Mouse (Mus musculus) embryonic facial prominence, embryonic 10.5 days (tissue): ENCODE data around the gene Pdk4. TPM values are rescaled to one million over a fixed set of nuclear protein-coding genes. Genes with fewer than 3 reads are reported as not detected.

Experiments
- DNase-seq: peaks from one replicate; pipeline ENCODE4 v3.0.0-alpha.2; 2017; ENCODE audit warnings: low spot score
- H3K27ac ChIP-seq: fragments of 300-500 bp; sonication (generic); replicated peaks from 2 replicates; pipeline ENCODE4 v1.5.1; 2016; ENCODE audit warnings: mild to moderate bottlenecking
- H3K27me3 ChIP-seq: fragments of 300-500 bp; sonication (generic); replicated peaks from 2 replicates; pipeline ENCODE4 v1.6.1; 2016; ENCODE audit warnings: low read depth, mild to moderate bottlenecking; ENCODE audit not compliant: poor library complexity, severe bottlenecking
- H3K36me3 ChIP-seq: fragments of 300-500 bp; sonication (generic); replicated peaks from 2 replicates; pipeline ENCODE4 v1.6.1; 2016; ENCODE audit warnings: mild to moderate bottlenecking, moderate library complexity
- H3K4me1 ChIP-seq: fragments of 300-500 bp; sonication (generic); 2 replicates; pipeline ENCODE4 v1.6.1; 2016
- H3K4me3 ChIP-seq: fragments of 300-500 bp; sonication (generic); 2 replicates; pipeline ENCODE4 v1.5.1; 2016; ENCODE audit warnings: mild to moderate bottlenecking, moderate library complexity
- H3K9me3 ChIP-seq: fragments of 300-500 bp; sonication (generic); 2 replicates; pipeline ENCODE4 v1.6.1; 2016; ENCODE audit warnings: mild to moderate bottlenecking
- WGBS: fragments of 180-500 bp; shearing (Covaris S2); methylation state at CpG from one replicate; pipeline ENCODE4 v1.1.7; 2016; 5-methylcytosine and 5-hydroxymethylcytosine counted together
- polyA plus RNA-seq: library from polyadenylated mRNA; unstranded; fragments of >200 nt; fragmentation: Nextera tagmentation; extraction: Ambion mirVana; gene quantifications from 2 replicates; pipeline ENCODE4 v1.2.1, GENCODE M21; 2016

The Pdk4 gene
- polyA plus RNA-seq, 1 experiment from 2014 or later = 0.60 TPM

- H3K9me3 ChIP-seq = no peaks in the 10 kb centered on the region
- no peak overlapping the region for H3K27ac ChIP-seq
- WGBS = 55% methylated on average over 3 of the region's 3 CpGs
Measured at GRCm38 (mm10) chr6:5482270-5482783, 13.8 kb downstream of the Pdk4 start.

DNA sequence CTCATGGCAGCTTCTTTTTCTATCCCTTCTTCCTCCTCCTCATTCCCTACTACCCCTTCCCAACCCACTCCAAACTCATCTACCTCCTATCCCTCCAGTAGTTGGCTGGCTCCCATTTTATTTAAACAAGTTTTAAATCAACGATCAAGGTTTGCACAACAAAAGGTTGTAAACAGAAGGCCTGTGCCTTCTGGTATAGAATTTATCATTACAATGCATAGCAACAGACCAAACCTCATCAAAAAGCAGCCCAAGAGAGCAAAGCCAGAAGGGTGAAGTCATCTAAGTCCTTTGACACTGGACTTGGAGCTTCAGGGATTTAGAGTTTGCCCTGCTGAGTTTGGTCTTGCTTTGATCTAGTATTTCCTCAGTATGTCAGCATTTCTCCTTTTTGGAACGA, 15.0 kb downstream of the Pdk4 start:
- H3K27ac ChIP-seq = no peak overlapping the region
- H3K27me3 ChIP-seq = no peaks in the 10 kb centered on the region
- WGBS = 92% methylated on average over 2 of the region's 2 CpGs
- no peaks in the 10 kb centered on the region for H3K36me3 ChIP-seq
- peaks cover 1% of the 10 kb centered on the region for H3K4me1 ChIP-seq
- H3K4me3 ChIP-seq = no peak overlapping the region
- DNase-seq = no peak
- H3K9me3 ChIP-seq = no peaks in the 10 kb centered on the region

More at GRCm38 (mm10) chr6:5482270-5482783, 13.8 kb downstream of the Pdk4 start:
- Histone ChIP-seq H3K36me3 (no peaks in the 10 kb centered on the region), H3K4me3 (no peak overlapping the region), H3K4me1 (peaks cover 5% of the 10 kb centered on the region), H3K27me3 (no peaks in the 10 kb centered on the region)
- DNase-seq = no peak

- Histone ChIP-seq H3K9me3 (no peaks in the 10 kb centered on the region), H3K4me1 (no peaks in the 10 kb centered on the region), H3K27me3 (no peaks in the 10 kb centered on the region), H3K4me3 (no peak overlapping the region), H3K36me3 (no peaks in the 10 kb centered on the region), H3K27ac (no peak overlapping the region)
- WGBS = 75% methylated on average over 1 of the region's 1 CpGs
- DNase-seq = no peak
Measured at GRCm38 (mm10) chr6:5474021-5474420, 22.1 kb downstream of the Pdk4 start.

GRCm38 (mm10) chr6:5472692-5473091, 23.4 kb downstream of the Pdk4 start:
- H3K36me3 ChIP-seq = no peaks in the 10 kb centered on the region
- WGBS = 94% methylated on average over 2 of the region's 2 CpGs

DNA sequence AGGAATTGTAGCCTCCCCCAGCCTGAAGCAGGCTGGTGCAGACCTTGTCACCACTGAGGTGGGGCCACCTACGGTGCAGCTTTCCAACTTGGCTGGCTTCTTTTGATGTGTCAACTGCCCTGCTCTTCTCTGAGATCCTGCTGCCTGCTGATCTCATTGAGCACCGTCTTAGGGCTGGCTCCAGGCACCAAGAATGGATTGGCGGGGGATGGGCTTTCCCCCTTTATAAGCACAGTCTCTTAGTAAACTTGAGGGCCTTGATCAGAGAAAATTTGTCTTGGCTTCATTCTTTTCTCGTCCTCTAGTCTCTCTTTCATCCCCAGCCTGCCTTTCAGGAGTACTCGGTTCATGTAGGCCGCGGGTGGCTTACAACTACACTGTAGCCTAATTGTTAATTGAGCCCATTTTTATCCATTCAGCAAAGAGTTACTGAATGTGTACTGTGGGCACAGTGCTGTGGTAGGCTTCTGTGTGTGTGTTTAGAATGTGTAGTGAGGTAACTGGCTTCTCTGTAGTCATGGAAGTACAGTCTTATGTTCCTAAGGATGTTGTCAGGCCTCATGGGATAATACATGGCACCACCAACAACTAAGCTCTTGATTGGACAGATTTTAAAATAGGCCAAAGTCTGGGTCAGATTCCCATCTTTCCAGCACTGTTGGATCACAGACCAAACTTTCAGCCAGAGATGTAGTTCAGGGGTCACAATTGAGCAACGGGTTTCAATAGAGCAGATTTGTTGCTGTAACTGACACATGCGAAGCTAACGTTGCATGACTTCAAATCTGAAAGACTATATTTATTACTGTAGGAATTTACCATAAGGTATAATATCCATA, 25.4 kb downstream of the Pdk4 start:
- 78% methylated on average over 10 of the region's 10 CpGs for WGBS
- H3K4me3 ChIP-seq = no peak overlapping the region
- H3K27ac ChIP-seq = no peak overlapping the region
- no peak for DNase-seq
- no peaks in the 10 kb centered on the region for H3K4me1 ChIP-seq
- no peaks in the 10 kb centered on the region for H3K9me3 ChIP-seq
- H3K27me3 ChIP-seq = no peaks in the 10 kb centered on the region
- H3K36me3 ChIP-seq = no peaks in the 10 kb centered on the region

More at GRCm38 (mm10) chr6:5472692-5473091, 23.4 kb downstream of the Pdk4 start:
- no peak overlapping the region for H3K4me3 ChIP-seq
- H3K27me3 ChIP-seq = no peaks in the 10 kb centered on the region
- H3K27ac ChIP-seq = no peak overlapping the region
- no peaks in the 10 kb centered on the region for H3K4me1 ChIP-seq
- no peak for DNase-seq
- no peaks in the 10 kb centered on the region for H3K9me3 ChIP-seq

DNA sequence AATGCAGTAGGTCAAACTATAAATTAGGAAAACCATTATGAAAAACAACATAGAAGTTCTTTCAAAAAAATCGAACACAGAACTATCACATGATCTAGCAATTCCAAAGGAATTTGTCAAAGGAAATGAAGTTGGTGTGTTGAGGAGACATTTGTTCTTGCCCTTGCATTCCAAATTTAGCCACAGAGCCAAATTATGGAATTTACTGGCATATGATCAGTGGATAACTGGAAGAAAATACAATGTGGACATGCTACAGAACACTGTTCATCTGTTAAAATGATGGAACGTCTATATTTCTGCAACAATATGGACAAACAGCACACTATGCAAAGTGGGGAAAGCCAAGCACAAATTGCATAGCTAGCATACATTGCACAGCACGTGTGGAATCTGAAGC, 40.3 kb downstream of the Pdk4 start:
- Histone ChIP-seq H3K27me3 (no peaks in the 10 kb centered on the region), H3K9me3 (no peaks in the 10 kb centered on the region), H3K36me3 (no peaks in the 10 kb centered on the region), H3K4me3 (no peak overlapping the region), H3K4me1 (no peaks in the 10 kb centered on the region), H3K27ac (no peak overlapping the region)
- WGBS = 89% methylated on average over 3 of the region's 3 CpGs
- no peak for DNase-seq

DNA sequence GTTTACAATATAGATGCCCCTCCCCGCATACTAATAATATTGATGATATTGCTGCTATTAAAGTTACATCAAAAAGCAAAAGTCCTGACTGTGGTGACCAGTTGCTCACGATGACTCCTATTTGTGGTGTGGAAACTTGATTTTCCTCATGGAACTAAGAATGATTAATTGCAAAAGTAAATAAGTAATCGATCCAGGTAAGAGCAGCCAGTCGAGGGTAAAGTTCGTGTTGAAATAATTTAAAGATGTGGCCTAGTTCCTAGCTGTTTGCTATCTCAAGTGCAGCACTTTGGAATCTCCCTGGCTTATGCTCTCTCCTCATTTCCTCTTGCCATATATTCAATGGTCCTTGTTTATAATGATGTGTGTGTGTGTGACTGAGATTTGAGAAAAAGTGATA, 46.2 kb downstream of the Pdk4 start:
- Histone ChIP-seq H3K27ac (no peak overlapping the region), H3K9me3 (no peaks in the 10 kb centered on the region), H3K27me3 (no peaks in the 10 kb centered on the region), H3K4me1 (peaks cover 16% of the 10 kb centered on the region), H3K4me3 (no peak overlapping the region), H3K36me3 (no peaks in the 10 kb centered on the region)
- no peak for DNase-seq
- WGBS = 89% methylated on average over 5 of the region's 5 CpGs

DNA sequence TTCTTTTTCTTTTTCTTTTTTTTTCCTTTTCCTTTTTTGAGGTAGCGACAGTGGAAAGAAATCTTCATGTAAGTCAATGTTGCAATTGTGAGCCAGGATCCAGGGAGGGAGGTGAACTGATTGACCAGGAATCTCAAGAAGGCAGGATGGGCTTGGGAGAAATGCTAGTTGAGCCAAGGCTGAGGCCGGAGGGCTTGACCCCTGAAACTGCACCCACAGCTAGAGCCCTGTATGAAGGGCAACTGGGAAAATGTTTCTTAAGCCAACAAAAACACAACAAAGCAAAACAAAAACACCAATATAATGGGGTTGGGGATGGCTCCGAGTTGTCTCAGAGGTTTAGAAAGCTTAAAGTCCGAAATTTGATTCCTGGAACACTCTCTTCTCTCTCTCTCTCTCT, 47.7 kb downstream of the Pdk4 start:
- Histone ChIP-seq H3K9me3 (no peaks in the 10 kb centered on the region), H3K27me3 (no peaks in the 10 kb centered on the region), H3K27ac (no peak overlapping the region), H3K4me1 (peaks cover 20% of the 10 kb centered on the region), H3K4me3 (no peak overlapping the region), H3K36me3 (no peaks in the 10 kb centered on the region)
- 26% methylated on average over 4 of the region's 4 CpGs for WGBS
- DNase-seq = no peak

- 26% methylated on average over 6 of the region's 6 CpGs for WGBS
- no peak for DNase-seq
Measured at GRCm38 (mm10) chr6:5447546-5447945, 48.6 kb downstream of the Pdk4 start.

GRCm38 (mm10) chr6:5447013-5447412, 49.1 kb downstream of the Pdk4 start:
- Histone ChIP-seq H3K4me3 (no peak overlapping the region), H3K27ac (no peak overlapping the region), H3K9me3 (no peaks in the 10 kb centered on the region), H3K4me1 (peaks cover 32% of the 10 kb centered on the region), H3K36me3 (no peaks in the 10 kb centered on the region), H3K27me3 (no peaks in the 10 kb centered on the region)
- no peak for DNase-seq
- WGBS = 81% methylated on average over 4 of the region's 4 CpGs

More at GRCm38 (mm10) chr6:5447546-5447945, 48.6 kb downstream of the Pdk4 start:
- H3K4me1 ChIP-seq = peaks cover 28% of the 10 kb centered on the region
- no peaks in the 10 kb centered on the region for H3K36me3 ChIP-seq
- H3K9me3 ChIP-seq = no peaks in the 10 kb centered on the region
- no peaks in the 10 kb centered on the region for H3K27me3 ChIP-seq
- H3K4me3 ChIP-seq = no peak overlapping the region
- no peak overlapping the region for H3K27ac ChIP-seq

GRCm38 (mm10) chr6:5444331-5444898, 51.7 kb downstream of the Pdk4 start:
- H3K9me3 ChIP-seq = no peaks in the 10 kb centered on the region
- H3K36me3 ChIP-seq = no peaks in the 10 kb centered on the region
- DNase-seq = no peak
- WGBS = 89% methylated on average over 5 of the region's 5 CpGs
- H3K27ac ChIP-seq = no peak overlapping the region
- H3K4me1 ChIP-seq = peaks cover 32% of the 10 kb centered on the region
- H3K4me3 ChIP-seq = no peak overlapping the region
- H3K27me3 ChIP-seq = no peaks in the 10 kb centered on the region

DNA sequence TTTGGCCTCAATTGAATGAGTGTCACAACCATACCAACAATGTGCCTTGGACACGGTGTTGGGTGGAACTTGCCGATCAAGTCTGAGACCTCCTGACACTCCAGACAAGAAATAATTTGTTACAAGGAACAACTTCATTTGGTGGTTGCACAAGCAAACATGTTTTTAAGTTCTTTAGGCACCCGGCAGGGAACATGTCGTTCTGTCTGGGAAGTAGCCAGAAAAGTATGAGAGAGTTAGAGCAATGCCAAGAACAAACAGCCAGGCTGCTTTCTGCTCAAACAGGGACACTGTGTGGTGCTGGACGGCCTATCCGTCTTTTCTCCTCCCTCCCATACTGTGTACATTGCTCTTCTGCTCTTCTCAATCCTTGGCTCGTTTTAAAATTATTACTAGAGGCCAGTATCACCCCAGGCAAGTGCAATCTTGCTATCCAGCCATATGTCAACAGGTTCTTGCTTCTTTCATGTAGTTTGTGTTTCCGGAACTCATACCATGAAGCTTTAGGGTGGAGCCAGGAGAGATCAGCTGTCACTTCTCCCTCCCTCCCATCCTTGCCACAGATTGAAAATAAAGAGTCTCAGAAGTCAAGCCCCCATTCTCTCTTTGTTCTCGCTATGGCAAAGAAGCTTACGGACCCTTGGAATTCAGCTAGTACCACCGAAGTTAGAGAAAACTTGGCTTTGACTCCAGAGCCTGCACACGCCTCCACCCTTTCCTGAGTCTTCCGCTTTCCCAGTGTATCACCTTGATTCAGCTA, 52.8 kb downstream of the Pdk4 start:
- Histone ChIP-seq H3K9me3 (no peaks in the 10 kb centered on the region), H3K27me3 (no peaks in the 10 kb centered on the region), H3K36me3 (no peaks in the 10 kb centered on the region), H3K4me3 (peak overlapping the region; percentile 34; the same call in 1 of the 2 replicates), H3K4me1 (peaks cover 27% of the 10 kb centered on the region), H3K27ac (no peak overlapping the region)
- no peak for DNase-seq
- WGBS = 31% methylated on average over 13 of the region's 13 CpGs
